Mouse (Mus musculus) testis, adult 2 months (tissue): ENCODE data around the gene Grifin. TPM values are rescaled to one million over a fixed set of nuclear protein-coding genes. Genes with fewer than 3 reads are reported as not detected.
A peak's percentile ranks its signal among the peaks of the same experiment; 100 is the strongest.

Experiments
- H3K27ac ChIP-seq: fragments of 200-500 bp; 2 replicates; pipeline ENCODE4 v1.5.1; 2012; ENCODE audit warnings: low read depth, low read length; ENCODE audit not compliant: control insufficient read depth, insufficient read depth
- H3K27me3 ChIP-seq: fragments of 200-500 bp; 2 replicates; pipeline ENCODE4 v1.6.1; 2012; ENCODE audit warnings: mild to moderate bottlenecking, low read length, moderate library complexity; ENCODE audit not compliant: control insufficient read depth, insufficient read depth
- H3K36me3 ChIP-seq: fragments of 200-500 bp; 2 replicates; pipeline ENCODE4 v1.6.1; 2012; ENCODE audit warnings: mild to moderate bottlenecking, low read length; ENCODE audit not compliant: control insufficient read depth, insufficient read depth
- H3K4me1 ChIP-seq: fragments of 200-500 bp; 2 replicates; pipeline ENCODE4 v1.6.1; 2012; ENCODE audit warnings: low read length; ENCODE audit not compliant: control insufficient read depth, insufficient read depth
- H3K4me3 ChIP-seq: fragments of 200-500 bp; 2 replicates; pipeline ENCODE4 v1.5.1; 2012; ENCODE audit warnings: low read depth, mild to moderate bottlenecking, low read length, moderate library complexity, mixed read lengths; ENCODE audit not compliant: control insufficient read depth
- CTCF ChIP-seq: fragments of 200-500 bp; IDR thresholded peaks from 2 replicates; pipeline ENCODE4 v1.5.1; 2012; ENCODE audit warnings: low read depth, mild to moderate bottlenecking, inconsistent platforms, low read length, moderate library complexity; ENCODE audit not compliant: control insufficient read depth, insufficient read depth, insufficient replicate concordance
- POLR2A ChIP-seq: fragments of 200-500 bp; IDR thresholded peaks from 2 replicates; pipeline ENCODE4 v1.6.1; 2012; ENCODE audit warnings: low read depth, mild to moderate bottlenecking, inconsistent platforms, low read length, moderate library complexity; ENCODE audit not compliant: control insufficient read depth
- polyA plus RNA-seq: library from polyadenylated mRNA; depleted of rRNA; stranded (reverse); fragments of >200 nt; gene quantifications from 2 replicates; pipeline ENCODE4 v1.2.3, GENCODE M21; 2012

The Grifin gene
- polyA plus RNA-seq, 1 experiment = not detected

GRCm38 (mm10) chr5:140572611-140573010, 7.7 kb upstream of the Grifin start:
- no peak for TF ChIP-seq POLR2A
- no peak for TF ChIP-seq CTCF
- no peak overlapping the region for H3K4me3 ChIP-seq
- no peak overlapping the region for H3K27ac ChIP-seq
- no peaks in the 10 kb centered on the region for H3K36me3 ChIP-seq
- H3K27me3 ChIP-seq = no peaks in the 10 kb centered on the region
- H3K4me1 ChIP-seq = peaks cover 13% of the 10 kb centered on the region

- Histone ChIP-seq H3K4me1 (peaks cover 18% of the 10 kb centered on the region), H3K4me3 (no peak overlapping the region), H3K36me3 (no peaks in the 10 kb centered on the region), H3K27ac (no peak overlapping the region), H3K27me3 (no peaks in the 10 kb centered on the region)
- TF ChIP-seq POLR2A = no peak
- TF ChIP-seq CTCF = no peak
These were observed 6.8 kb upstream of the Grifin start for GRCm38 (mm10) chr5:140571673-140572072.

DNA sequence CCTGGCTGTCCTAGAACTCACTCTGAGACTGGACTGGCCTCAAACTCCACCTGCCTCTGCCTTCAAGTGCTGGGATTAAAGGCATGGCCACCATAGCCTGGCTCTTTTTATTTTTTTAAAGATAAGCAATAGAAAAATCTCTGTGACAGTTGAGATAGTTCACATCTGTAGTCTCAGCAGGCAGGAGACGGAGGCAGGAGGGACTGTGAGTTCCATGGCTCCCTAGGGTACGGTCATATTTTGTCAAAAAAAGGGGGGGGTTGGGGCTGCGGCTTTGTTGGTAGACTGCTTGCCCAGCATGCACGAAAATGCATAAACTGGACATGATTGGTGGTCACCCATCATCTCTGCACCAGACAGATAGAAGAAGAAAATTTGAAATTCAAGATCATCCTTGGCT, 6.3 kb upstream of the Grifin start:
- Histone ChIP-seq H3K4me1 (peaks cover 18% of the 10 kb centered on the region), H3K27ac (no peak overlapping the region)

DNA sequence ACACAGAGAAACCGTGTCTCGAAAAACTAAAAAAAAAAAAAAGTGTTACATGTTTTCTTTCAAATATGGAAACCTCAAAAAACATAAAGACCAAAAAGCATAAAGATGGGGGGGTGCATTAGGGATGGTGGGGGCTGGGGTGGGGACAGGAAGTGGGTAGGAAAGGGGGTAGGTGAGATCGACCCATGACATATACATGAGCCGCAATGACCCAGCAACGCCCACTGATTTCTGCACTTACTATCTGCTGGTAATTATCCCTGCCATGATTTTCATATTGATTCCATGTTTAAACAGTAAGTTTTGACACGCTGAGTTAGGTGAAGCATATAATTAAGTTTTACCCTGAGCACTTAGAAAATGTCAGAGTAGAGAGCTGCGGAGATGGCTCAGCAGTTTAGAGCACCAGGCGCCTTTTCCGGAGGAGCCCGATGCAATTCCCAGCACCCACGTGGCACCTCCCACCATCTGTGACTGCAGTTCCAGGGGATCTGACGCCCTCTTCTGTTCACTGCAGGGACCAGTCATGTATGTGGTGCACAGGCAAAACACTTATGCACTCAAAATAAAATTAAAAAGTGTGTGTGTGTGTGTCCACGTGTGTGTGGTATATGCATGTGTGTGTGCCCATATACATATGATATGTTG, 5.5 kb upstream of the Grifin start:
- peaks cover 18% of the 10 kb centered on the region for H3K4me1 ChIP-seq
- H3K4me3 ChIP-seq = no peak overlapping the region
- no peaks in the 10 kb centered on the region for H3K27me3 ChIP-seq
- H3K36me3 ChIP-seq = no peaks in the 10 kb centered on the region
- no peak for TF ChIP-seq POLR2A
- no peak for TF ChIP-seq CTCF
- H3K27ac ChIP-seq = no peak overlapping the region

More for the DNA sequence above, 6.3 kb upstream of the Grifin start:
- H3K27me3 ChIP-seq = no peaks in the 10 kb centered on the region
- H3K4me3 ChIP-seq = no peak overlapping the region
- no peaks in the 10 kb centered on the region for H3K36me3 ChIP-seq
- TF ChIP-seq CTCF (no peak), POLR2A (no peak)

- H3K27me3 ChIP-seq = no peaks in the 10 kb centered on the region
- peaks cover 18% of the 10 kb centered on the region for H3K4me1 ChIP-seq
- no peak overlapping the region for H3K27ac ChIP-seq
- H3K36me3 ChIP-seq = no peaks in the 10 kb centered on the region
- TF ChIP-seq POLR2A = no peak
- TF ChIP-seq CTCF = no peak
- no peak overlapping the region for H3K4me3 ChIP-seq
These were observed 4.2 kb upstream of the Grifin start for GRCm38 (mm10) chr5:140569032-140569595.

DNA sequence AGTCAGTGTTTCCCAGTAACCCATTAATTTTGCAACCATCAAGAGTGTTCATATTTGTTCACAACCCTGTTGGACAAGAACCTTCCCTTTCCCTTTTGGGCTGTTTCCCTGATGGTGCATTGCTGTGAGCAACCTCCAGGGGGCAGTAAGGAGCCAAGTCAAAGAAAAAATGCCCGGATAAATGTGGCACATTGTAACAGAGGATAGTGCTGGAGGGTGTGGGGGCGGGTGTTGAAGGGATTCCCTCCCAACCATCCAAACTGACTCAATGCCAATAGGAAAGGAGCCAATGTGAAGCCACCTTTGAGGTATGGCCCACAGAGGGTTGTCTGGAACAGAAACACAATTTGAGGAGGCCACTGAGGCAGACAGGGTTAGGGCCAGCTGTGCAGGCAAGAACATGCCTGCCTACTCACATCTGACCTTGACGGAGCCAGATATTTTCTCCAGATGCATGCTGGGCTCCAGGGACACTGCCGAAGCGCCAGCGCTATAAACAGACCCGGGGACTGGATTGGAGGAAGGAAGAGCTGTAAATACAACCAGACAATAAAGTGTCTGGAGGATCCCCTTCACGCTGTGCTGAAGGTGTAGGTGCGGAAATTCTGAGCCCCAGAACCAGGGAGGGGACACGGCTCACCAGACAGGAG, 3.6 kb upstream of the Grifin start:
- Histone ChIP-seq H3K4me3 (no peak overlapping the region), H3K36me3 (no peaks in the 10 kb centered on the region), H3K27ac (no peak overlapping the region), H3K27me3 (no peaks in the 10 kb centered on the region), H3K4me1 (peaks cover 18% of the 10 kb centered on the region)
- TF ChIP-seq POLR2A = no peak
- peak; percentile 54 for TF ChIP-seq CTCF

GRCm38 (mm10) chr5:140567751-140568150, 2.9 kb upstream of the Grifin start:
- Histone ChIP-seq H3K36me3 (no peaks in the 10 kb centered on the region), H3K27ac (no peak overlapping the region), H3K4me1 (peaks cover 18% of the 10 kb centered on the region), H3K27me3 (no peaks in the 10 kb centered on the region), H3K4me3 (no peak overlapping the region)
- no peak for TF ChIP-seq POLR2A
- no peak for TF ChIP-seq CTCF
